Mouse (Mus musculus): Measurements from ENCODE around the gene Wars. TPM values are rescaled to one million over a fixed set of nuclear protein-coding genes. Genes with fewer than 3 reads are reported as not detected.

Wars gene
- polyA plus RNA-seq, 1 experiment from 2014 or later, result 67.3 TPM

GRCm38 (mm10) chr12:108812463-108812862 lies 81.5 kb downstream of the Wars start:
- no peaks in the 10 kb centered on the region for H3K4me1 ChIP-seq (replicated peaks; ENCODE audit: insufficient read depth, low read length)
- H3K9ac ChIP-seq (ENCODE audit: low read depth, low read length), result 0 out of 2 replicates have a peak overlapping the region, but pooled peaks have one; percentile 18
- no peak for TF ChIP-seq CTCF (IDR thresholded peaks at IDR 0.05; ENCODE audit: low read depth)
- DNase-seq (ENCODE audit: low spot score) (no peak), ATAC-seq (replicated peaks; ENCODE audit: low FRiP score, low read depth) (no peak)
- no peak overlapping the region for H3K4me3 ChIP-seq (replicated peaks; ENCODE audit: low read depth, low read length)
- H3K9me3 ChIP-seq (replicated peaks; ENCODE audit: low read length), result no peaks in the 10 kb centered on the region
- peaks cover 18% of the 10 kb centered on the region; the same call in 1 of the 2 replicates for H3K36me3 ChIP-seq (ENCODE audit: insufficient read depth, low read length)
- 63% methylated on average over 6 of the region's 6 CpGs for WGBS
- H3K27ac ChIP-seq, result no peak overlapping the region
- H3K27me3 ChIP-seq (ENCODE audit: insufficient read depth, low read length), result no peaks in the 10 kb centered on the region
- no peak overlapping the region for H3K4me2 ChIP-seq (ENCODE audit: low read length)

GRCm38 (mm10) chr12:108811133-108811532 lies 82.8 kb downstream of the Wars start:
- peaks cover 15% of the 10 kb centered on the region; the same call in 1 of the 2 replicates for H3K36me3 ChIP-seq (ENCODE audit: insufficient read depth, low read length)
- no peak overlapping the region for H3K27ac ChIP-seq
- ATAC-seq (replicated peaks; ENCODE audit: low FRiP score, low read depth) (no peak), DNase-seq (ENCODE audit: low spot score) (peak; percentile 66)
- WGBS, result 44% methylated on average over 2 of the region's 2 CpGs
- no peak overlapping the region for H3K9ac ChIP-seq (ENCODE audit: low read depth, low read length)
- no peaks in the 10 kb centered on the region for H3K4me1 ChIP-seq (replicated peaks; ENCODE audit: insufficient read depth, low read length)
- H3K9me3 ChIP-seq (replicated peaks; ENCODE audit: low read length), result no peaks in the 10 kb centered on the region
- TF ChIP-seq CTCF (IDR thresholded peaks at IDR 0.05; ENCODE audit: low read depth), result peak; percentile 68
- H3K4me2 ChIP-seq (ENCODE audit: low read length), result no peak overlapping the region
- H3K27me3 ChIP-seq (ENCODE audit: insufficient read depth, low read length), result no peaks in the 10 kb centered on the region
- no peak overlapping the region for H3K4me3 ChIP-seq (replicated peaks; ENCODE audit: low read depth, low read length)

- ATAC-seq (replicated peaks; ENCODE audit: low FRiP score, low read depth), result no peak
- no peak for TF ChIP-seq CTCF (IDR thresholded peaks at IDR 0.05; ENCODE audit: low read depth)
- 80% methylated on average over 7 of the region's 7 CpGs for WGBS
Measured at GRCm38 (mm10) chr12:108810309-108810708, 83.7 kb downstream of the Wars start.

More at GRCm38 (mm10) chr12:108810309-108810708, 83.7 kb downstream of the Wars start:
- no peaks in the 10 kb centered on the region for H3K27me3 ChIP-seq (ENCODE audit: insufficient read depth, low read length)
- H3K9ac ChIP-seq (ENCODE audit: low read depth, low read length), result no peak overlapping the region
- H3K4me1 ChIP-seq (replicated peaks; ENCODE audit: insufficient read depth, low read length), result no peaks in the 10 kb centered on the region
- H3K9me3 ChIP-seq (replicated peaks; ENCODE audit: low read length), result no peaks in the 10 kb centered on the region
- no peak overlapping the region for H3K27ac ChIP-seq
- no peak overlapping the region for H3K4me3 ChIP-seq (replicated peaks; ENCODE audit: low read depth, low read length)
- no peak overlapping the region for H3K4me2 ChIP-seq (ENCODE audit: low read length)
- H3K36me3 ChIP-seq (ENCODE audit: insufficient read depth, low read length), result peaks cover 13% of the 10 kb centered on the region; the same call in 1 of the 2 replicates
- no peak for DNase-seq (ENCODE audit: low spot score)

MicroRNAs encoded within 50 kb of the gene (microRNA counts, 519-probe panel; counts per million panel counts)
- microRNA mmu-miR-345-3p (330 counts per million, percentile 68 among the panel's probes with 10 or more counts), microRNA mmu-miR-345-5p (3,375 counts per million, percentile 71 among the panel's probes with 10 or more counts)

Small RNA genes lying within 50 kb of the gene (microRNA-seq; reads per million reads assigned to microRNA genes)
- gene Mir345, result 75.5 reads per million, percentile 49 among the genes with 10 or more reads in this experiment

Other genes starting within 250 kb of the Wars start
- gene Degs2, start 191.9 kb downstream of the Wars start, polyA plus RNA-seq (2015; fragmentation: Nextera tagmentation; extraction: Ambion mirVana), result 19.0 and 21.5 TPM in 2 replicates
- gene Yy1, start 101.2 kb downstream of the Wars start, polyA plus RNA-seq (2015; fragmentation: Nextera tagmentation; extraction: Ambion mirVana), result 15.6 and 17.3 TPM in 2 replicates
- gene Slc25a29, start 58.3 kb downstream of the Wars start, polyA plus RNA-seq (2015; fragmentation: Nextera tagmentation; extraction: Ambion mirVana), result 6.4 and 6.6 TPM in 2 replicates
- 7.1 and 7.6 TPM in 2 replicates for gene Slc25a47, start 58.1 kb downstream of the Wars start, polyA plus RNA-seq (2015; fragmentation: Nextera tagmentation; extraction: Ambion mirVana)
- gene Wdr25, start 543 bp downstream of the Wars start, polyA plus RNA-seq (2015; fragmentation: Nextera tagmentation; extraction: Ambion mirVana), result 5.3 and 6.6 TPM in 2 replicates
- 3.0 and 3.2 TPM in 2 replicates for gene Begain, start 174.0 kb upstream of the Wars start, polyA plus RNA-seq (2015; fragmentation: Nextera tagmentation; extraction: Ambion mirVana)

Measured in kidney, postnatal 0 days (tissue).